Mouse (Mus musculus) kidney, embryonic 15.5 days (tissue): Measurements from ENCODE around the gene Cop1. TPM values are rescaled to one million over a fixed set of nuclear protein-coding genes. Genes with fewer than 3 reads are reported as not detected.

Source experiments
- ATAC-seq: fragments of 200-750 bp; cut with Nextera tagmentation; replicated peaks from 2 replicates; pipeline ENCODE4 v1.8.0; 2017; ENCODE audit warnings: moderate TSS enrichment; ENCODE audit not compliant: low FRiP score
- H3K27ac ChIP-seq: fragments of 300-500 bp; sonication (generic); 2 replicates; pipeline ENCODE4 v1.5.1; 2015; ENCODE audit warnings: mild to moderate bottlenecking, inconsistent platforms
- H3K27me3 ChIP-seq: fragments of 300-500 bp; sonication (generic); 2 replicates; pipeline ENCODE4 v1.6.1; 2015; ENCODE audit warnings: inconsistent platforms
- H3K36me3 ChIP-seq: fragments of 300-500 bp; sonication (generic); 2 replicates; pipeline ENCODE4 v1.6.1; 2015; ENCODE audit warnings: inconsistent platforms
- H3K4me1 ChIP-seq: fragments of 300-500 bp; sonication (generic); 2 replicates; pipeline ENCODE4 v1.6.1; 2015; ENCODE audit warnings: inconsistent platforms
- H3K4me2 ChIP-seq: fragments of 300-500 bp; sonication (generic); 2 replicates; pipeline ENCODE4 v1.6.1; 2015; ENCODE audit warnings: moderate library complexity, mild to moderate bottlenecking, inconsistent platforms
- H3K4me3 ChIP-seq: fragments of 300-500 bp; sonication (generic); replicated peaks from 2 replicates; pipeline ENCODE4 v1.5.1; 2015; ENCODE audit warnings: mild to moderate bottlenecking, inconsistent platforms
- H3K9ac ChIP-seq: fragments of 300-500 bp; sonication (generic); 2 replicates; pipeline ENCODE4 v1.6.1; 2015; ENCODE audit warnings: mild to moderate bottlenecking, inconsistent platforms
- H3K9me3 ChIP-seq: fragments of 300-500 bp; sonication (generic); replicated peaks from 2 replicates; pipeline ENCODE4 v1.6.1; 2016; ENCODE audit warnings: inconsistent platforms
- WGBS: fragments of 180-500 bp; shearing (Covaris S2); methylation state at CpG from one replicate; pipeline ENCODE4 v1.1.7; 2015; ENCODE audit warnings: mixed read lengths; 5-methylcytosine and 5-hydroxymethylcytosine counted together
- polyA plus RNA-seq: library from polyadenylated mRNA; unstranded; fragments of >200 nt; fragmentation: Nextera tagmentation; extraction: Ambion mirVana; gene quantifications from 2 replicates; pipeline ENCODE4 v1.2.1, GENCODE M21; 2015

Gene Cop1
- polyA plus RNA-seq, 1 experiment from 2014 or later = 27.2 TPM

DNA sequence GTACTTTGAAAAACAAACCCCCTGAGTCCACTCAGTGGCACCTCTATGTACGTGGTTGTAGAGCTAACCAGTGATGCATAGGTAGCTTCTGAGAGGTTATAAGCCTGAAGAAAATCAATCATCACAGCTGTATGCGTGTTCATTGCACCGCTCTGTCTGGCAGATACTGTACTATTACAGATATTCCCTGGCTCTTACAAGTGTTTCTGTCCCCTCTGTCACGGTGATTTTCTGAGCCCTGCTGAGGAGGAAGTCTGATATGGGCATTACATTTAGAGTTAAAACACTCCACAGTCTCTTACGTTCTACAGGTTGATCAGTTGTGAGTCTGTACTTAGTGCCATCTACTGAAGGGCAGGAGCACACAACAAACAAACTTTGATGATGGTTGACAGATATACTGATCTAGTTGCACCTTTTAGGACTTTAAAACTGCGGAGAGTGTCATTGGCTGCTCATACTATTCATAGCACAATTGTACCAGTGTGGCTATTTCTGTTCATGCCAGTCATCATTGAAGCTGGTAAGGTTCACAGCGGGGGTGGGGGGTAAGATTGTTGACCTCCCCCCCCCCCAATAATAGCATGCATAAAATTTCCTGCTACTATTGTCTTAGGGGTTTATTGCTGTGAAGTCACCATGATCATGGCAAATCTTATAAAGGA is 69.4 kb downstream of the Cop1 start:
- Histone ChIP-seq H3K4me1 (no peaks in the 10 kb centered on the region), H3K9me3 (no peaks in the 10 kb centered on the region), H3K4me3 (no peak overlapping the region), H3K36me3 (peaks cover 14% of the 10 kb centered on the region), H3K27ac (no peak overlapping the region), H3K9ac (no peak overlapping the region), H3K4me2 (no peak overlapping the region), H3K27me3 (no peaks in the 10 kb centered on the region)
- WGBS = 94% methylated on average over 7 of the region's 7 CpGs
- no peak for ATAC-seq

DNA sequence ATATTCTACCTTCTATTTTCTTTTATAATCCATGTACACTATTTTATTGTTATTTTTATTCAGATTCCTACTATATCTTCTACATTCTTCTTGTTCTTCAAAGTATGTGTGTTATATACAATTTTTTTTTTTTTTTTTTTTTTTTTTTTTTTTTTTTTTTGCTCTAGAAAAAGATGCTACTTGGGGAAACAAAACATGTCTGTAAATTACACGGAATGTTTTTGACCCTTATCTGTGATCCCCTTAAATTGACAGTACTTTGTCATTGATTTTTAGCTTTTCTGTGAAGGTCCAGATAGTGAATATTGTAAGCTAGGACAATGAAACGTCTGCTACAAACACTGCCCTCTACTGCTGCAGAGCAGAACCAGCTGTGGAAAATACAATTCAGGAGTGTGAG is 81.5 kb downstream of the Cop1 start:
- Histone ChIP-seq H3K4me2 (no peak overlapping the region), H3K27ac (no peak overlapping the region), H3K9ac (no peak overlapping the region), H3K27me3 (no peaks in the 10 kb centered on the region), H3K4me3 (no peak overlapping the region), H3K4me1 (no peaks in the 10 kb centered on the region), H3K9me3 (no peaks in the 10 kb centered on the region), H3K36me3 (peaks cover 25% of the 10 kb centered on the region)
- ATAC-seq = no peak
- WGBS = 75% methylated on average over 2 of the region's 2 CpGs

DNA sequence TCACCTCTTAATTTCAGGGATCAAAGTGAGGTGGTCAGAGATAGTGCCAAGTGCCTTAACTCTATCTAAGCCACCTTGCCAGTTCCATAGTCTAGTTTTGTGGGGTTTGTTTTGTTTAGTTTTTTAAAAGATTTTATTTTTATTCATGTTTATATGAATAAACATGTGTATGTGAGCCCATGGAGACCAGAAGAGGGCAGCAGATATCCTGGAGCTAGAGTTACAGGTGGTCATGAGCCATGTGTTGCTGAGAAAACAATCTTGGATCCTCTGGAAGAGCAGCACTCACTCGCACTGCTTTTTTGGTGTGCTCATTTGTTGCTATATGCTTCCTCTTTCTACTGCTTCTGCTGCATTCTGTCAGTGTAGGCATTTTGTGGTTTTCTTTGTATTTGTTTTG is 90.5 kb downstream of the Cop1 start:
- Histone ChIP-seq H3K9me3 (no peaks in the 10 kb centered on the region), H3K27ac (no peak overlapping the region), H3K36me3 (peaks cover 29% of the 10 kb centered on the region), H3K4me1 (no peaks in the 10 kb centered on the region), H3K4me3 (no peak overlapping the region), H3K4me2 (no peak overlapping the region), H3K9ac (no peak overlapping the region), H3K27me3 (no peaks in the 10 kb centered on the region)
- WGBS = 56% methylated on average over 1 of the region's 1 CpGs
- no peak for ATAC-seq

DNA sequence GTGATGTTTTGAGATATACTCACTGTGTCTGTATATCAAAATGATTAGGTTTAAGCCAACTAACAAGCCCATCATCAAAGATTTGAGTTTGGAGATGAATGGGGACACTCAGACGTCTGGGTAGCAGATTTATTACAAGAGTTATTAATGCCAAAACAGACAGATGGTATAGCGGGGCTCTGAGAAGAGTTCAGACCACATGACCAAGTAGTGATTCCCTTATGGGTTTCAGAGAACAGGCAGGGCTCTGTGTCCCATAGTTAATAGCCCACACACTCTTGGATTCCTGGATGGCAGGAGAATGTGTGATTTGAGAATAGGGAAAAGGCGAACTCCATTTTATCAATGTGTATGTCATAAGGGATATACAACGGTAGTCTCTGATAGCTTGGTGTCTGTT is 98.9 kb downstream of the Cop1 start:
- H3K4me3 ChIP-seq = no peak overlapping the region
- no peak overlapping the region for H3K27ac ChIP-seq
- H3K9ac ChIP-seq = no peak overlapping the region
- no peaks in the 10 kb centered on the region for H3K4me1 ChIP-seq
- H3K36me3 ChIP-seq = peaks cover 58% of the 10 kb centered on the region
- ATAC-seq = no peak
- H3K9me3 ChIP-seq = no peaks in the 10 kb centered on the region
- H3K27me3 ChIP-seq = no peaks in the 10 kb centered on the region
- 80% methylated on average over 4 of the region's 4 CpGs for WGBS
- no peak overlapping the region for H3K4me2 ChIP-seq

DNA sequence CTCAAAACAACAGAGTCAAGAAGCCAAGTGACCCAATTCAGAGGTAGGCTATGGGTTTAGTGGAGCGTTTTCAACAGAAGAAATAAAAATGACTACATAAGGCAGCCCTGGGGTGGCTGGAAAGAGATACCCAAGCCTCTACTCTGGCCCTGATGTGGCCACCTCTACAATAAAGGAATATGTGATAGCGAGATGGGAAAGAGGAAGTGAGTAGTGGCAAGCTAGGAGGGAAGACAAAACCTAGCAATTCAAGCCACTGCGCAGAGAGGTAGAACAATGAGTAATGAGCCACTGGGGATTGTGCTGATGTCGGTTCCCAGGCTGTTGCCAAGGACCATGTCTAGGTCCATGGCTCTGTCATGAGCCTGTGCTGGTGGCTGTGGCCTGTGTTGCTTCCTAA is 102.0 kb downstream of the Cop1 start:
- Histone ChIP-seq H3K9ac (no peak overlapping the region), H3K4me1 (no peaks in the 10 kb centered on the region), H3K4me2 (no peak overlapping the region), H3K27ac (no peak overlapping the region), H3K36me3 (peaks cover 55% of the 10 kb centered on the region), H3K27me3 (no peaks in the 10 kb centered on the region), H3K9me3 (no peaks in the 10 kb centered on the region), H3K4me3 (no peak overlapping the region)
- no peak for ATAC-seq
- WGBS = 97% methylated on average over 4 of the region's 4 CpGs

DNA sequence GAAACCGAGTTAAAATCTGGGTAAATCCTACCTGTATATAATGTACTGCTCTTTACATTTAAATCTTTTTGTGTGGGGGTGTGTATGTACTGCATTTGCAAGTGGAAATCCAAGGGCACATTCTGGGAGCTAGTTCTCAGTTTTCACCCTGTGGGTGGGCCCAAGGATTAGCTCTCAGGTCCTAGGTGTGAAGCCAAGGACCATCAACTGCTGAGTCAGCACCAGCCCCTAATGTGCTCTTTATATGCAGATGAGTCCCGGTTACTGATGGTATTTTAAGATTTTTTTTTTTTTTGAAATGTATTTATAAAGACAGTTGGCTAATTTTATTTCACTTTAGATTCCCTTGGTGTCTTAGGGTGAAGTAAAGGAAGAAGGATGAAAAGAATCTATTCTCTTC is 110.2 kb downstream of the Cop1 start:
- H3K27ac ChIP-seq = no peak overlapping the region
- no peak overlapping the region for H3K9ac ChIP-seq
- no peak for ATAC-seq
- H3K9me3 ChIP-seq = no peaks in the 10 kb centered on the region
- peaks cover 43% of the 10 kb centered on the region for H3K36me3 ChIP-seq
- H3K4me3 ChIP-seq = no peak overlapping the region
- no peaks in the 10 kb centered on the region for H3K4me1 ChIP-seq
- no peak overlapping the region for H3K4me2 ChIP-seq
- 68% methylated on average over 2 of the region's 2 CpGs for WGBS
- H3K27me3 ChIP-seq = no peaks in the 10 kb centered on the region

DNA sequence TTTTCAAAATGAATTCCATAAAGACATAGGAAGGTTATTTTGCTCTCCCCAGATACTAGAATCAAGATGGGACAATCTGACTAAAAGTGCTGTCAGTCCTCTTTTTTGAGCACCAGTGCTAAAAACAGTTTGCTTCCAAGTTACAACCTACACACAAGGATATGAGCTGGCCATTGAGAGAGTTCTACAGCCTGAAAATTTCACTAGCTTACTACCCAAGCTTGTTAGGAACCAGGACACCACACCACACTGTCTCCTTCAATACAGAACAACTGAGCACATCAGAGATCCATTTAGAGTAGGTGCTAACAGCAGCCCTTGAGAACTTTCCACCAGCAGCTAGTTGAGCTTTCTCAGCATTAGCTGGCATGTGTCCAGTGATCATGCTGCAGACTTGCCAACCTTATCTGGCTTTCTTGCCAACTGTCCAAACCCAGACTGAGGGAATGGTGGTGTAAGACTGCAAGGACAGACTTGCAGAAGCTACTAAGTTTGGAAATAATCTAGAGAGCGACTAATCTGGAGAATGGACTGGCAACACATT is 123.0 kb downstream of the Cop1 start:
- Histone ChIP-seq H3K9me3 (no peaks in the 10 kb centered on the region), H3K27ac (no peak overlapping the region), H3K9ac (no peak overlapping the region), H3K4me1 (no peaks in the 10 kb centered on the region), H3K36me3 (peaks cover 28% of the 10 kb centered on the region), H3K27me3 (no peaks in the 10 kb centered on the region), H3K4me2 (no peak overlapping the region), H3K4me3 (no peak overlapping the region)
- no peak for ATAC-seq
- 97% methylated on average over 1 of the region's 1 CpGs for WGBS

DNA sequence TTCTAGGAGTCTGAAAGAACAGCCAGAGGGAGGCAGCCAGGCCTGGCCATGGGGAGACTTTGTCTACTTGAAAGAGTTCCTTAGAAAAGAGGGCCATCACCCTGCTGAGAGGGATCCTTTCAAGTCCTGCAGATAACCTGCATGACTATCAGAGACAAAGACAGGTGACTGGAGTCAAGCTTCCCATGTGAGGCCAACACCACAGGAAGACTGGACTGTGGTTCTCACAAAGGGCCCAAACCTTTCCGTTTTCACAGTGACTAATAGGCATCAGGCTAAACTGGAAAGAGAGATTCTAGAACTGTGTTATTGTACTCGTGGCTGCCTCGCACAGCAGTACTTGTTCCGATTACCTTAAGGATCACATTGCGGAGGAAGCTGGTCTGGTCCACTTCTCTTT is 126.6 kb downstream of the Cop1 start:
- Histone ChIP-seq H3K4me1 (no peaks in the 10 kb centered on the region), H3K9ac (no peak overlapping the region), H3K4me2 (no peak overlapping the region), H3K4me3 (no peak overlapping the region), H3K9me3 (no peaks in the 10 kb centered on the region), H3K27me3 (no peaks in the 10 kb centered on the region), H3K36me3 (peaks cover 6% of the 10 kb centered on the region), H3K27ac (no peak overlapping the region)
- 72% methylated on average over 5 of the region's 5 CpGs for WGBS
- no peak for ATAC-seq

DNA sequence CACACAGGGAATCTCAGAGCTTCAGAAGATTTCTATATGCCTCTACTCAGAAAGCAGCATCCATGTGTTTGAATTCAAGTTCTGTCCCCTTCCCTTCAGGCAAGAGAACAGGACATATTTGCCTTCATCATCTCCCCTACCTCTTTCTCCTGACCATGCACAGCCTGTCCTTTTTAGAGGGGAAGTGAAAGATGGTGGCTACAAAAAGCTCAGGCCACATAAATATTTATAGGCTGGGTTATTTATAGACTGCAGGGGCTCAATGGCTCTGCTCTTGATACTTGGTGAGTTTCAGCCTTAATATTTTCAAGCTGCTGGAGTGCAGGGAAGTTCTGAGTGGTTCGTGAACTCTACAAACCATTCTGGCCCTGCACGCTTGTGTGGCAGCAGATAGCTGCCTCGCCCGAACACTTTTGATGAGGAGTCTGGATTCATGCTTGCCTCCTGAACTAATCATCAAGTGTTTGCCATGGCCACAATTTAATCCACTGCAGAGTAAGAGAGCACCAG is 139.8 kb downstream of the Cop1 start:
- H3K4me3 ChIP-seq = no peak overlapping the region
- H3K27me3 ChIP-seq = no peaks in the 10 kb centered on the region
- 65% methylated on average over 4 of the region's 4 CpGs for WGBS
- no peak overlapping the region for H3K27ac ChIP-seq
- no peak overlapping the region for H3K9ac ChIP-seq
- no peak for ATAC-seq
- H3K4me1 ChIP-seq = no peaks in the 10 kb centered on the region
- H3K9me3 ChIP-seq = no peaks in the 10 kb centered on the region
- no peak overlapping the region for H3K4me2 ChIP-seq
- H3K36me3 ChIP-seq = no peaks in the 10 kb centered on the region

DNA sequence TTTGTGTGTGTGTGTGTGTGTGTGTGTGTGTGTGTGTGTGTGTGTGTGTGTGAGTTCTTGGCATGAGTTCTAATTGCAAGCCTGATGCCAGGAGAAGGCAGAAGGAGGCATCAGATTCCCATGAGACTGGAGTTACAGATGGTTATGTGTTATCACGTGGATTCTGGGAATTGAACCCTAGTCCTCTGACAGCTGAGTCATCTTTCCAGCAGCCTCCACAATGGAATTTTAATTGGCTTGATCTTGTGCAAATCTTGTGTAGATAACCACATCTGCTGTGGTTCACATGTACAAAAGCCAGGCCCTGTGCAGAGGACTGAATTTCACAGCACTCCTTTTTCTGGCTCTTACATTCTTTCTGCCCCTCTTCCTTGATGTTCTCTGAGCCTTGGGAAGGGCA is 150.1 kb downstream of the Cop1 start:
- ATAC-seq = no peak
- Histone ChIP-seq H3K27ac (no peak overlapping the region), H3K4me2 (no peak overlapping the region), H3K4me3 (no peak overlapping the region), H3K9me3 (no peaks in the 10 kb centered on the region), H3K9ac (no peak overlapping the region), H3K36me3 (no peaks in the 10 kb centered on the region), H3K4me1 (no peaks in the 10 kb centered on the region), H3K27me3 (no peaks in the 10 kb centered on the region)
- WGBS = 33% methylated on average over 1 of the region's 1 CpGs

DNA sequence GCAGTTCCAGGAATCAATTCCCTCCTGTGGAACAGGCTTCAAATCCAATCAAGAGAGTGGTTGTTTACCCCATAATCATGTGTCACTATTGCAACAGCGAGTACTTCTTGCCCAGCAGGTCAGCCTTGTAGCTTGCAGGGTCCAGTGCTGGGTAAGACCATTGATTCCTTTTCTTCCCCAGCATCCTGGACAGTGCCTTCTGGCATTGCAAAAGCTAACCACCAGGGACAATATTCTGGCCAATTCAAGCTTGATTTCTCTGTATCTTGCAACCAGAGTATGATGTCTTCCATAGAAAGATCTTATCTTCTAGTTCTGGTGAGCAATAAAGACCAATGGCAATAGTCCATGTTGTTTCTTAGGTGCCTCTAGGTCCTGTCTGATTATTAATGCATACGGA is 150.8 kb downstream of the Cop1 start:
- Histone ChIP-seq H3K9me3 (no peaks in the 10 kb centered on the region), H3K4me3 (no peak overlapping the region), H3K36me3 (no peaks in the 10 kb centered on the region), H3K9ac (no peak overlapping the region), H3K27me3 (no peaks in the 10 kb centered on the region), H3K4me2 (no peak overlapping the region), H3K27ac (no peak overlapping the region), H3K4me1 (no peaks in the 10 kb centered on the region)
- 88% methylated on average over 2 of the region's 2 CpGs for WGBS
- ATAC-seq = no peak

DNA sequence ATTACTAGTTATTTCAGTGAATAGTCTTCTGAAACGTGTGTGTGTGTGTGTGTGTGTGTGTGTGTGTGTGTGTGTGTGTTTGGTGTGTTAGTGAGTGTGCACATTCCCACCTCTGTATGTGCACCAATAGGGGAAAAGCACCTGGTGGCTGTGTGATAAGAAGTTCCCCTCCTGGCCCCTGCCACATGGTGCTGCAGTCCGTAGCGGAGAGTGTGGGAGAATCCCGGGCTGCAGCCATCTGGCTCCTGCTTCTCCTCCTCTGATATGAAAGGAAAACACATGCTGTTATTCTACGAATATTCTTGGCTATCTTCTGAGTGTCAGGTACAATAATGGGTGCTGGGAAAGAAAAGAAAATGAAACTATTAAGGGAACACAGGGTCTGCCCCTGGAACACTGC is 154.3 kb downstream of the Cop1 start:
- peaks cover 14% of the 10 kb centered on the region for H3K4me1 ChIP-seq
- no peak overlapping the region for H3K9ac ChIP-seq
- H3K9me3 ChIP-seq = no peaks in the 10 kb centered on the region
- H3K36me3 ChIP-seq = no peaks in the 10 kb centered on the region
- no peak overlapping the region for H3K4me3 ChIP-seq
- no peak overlapping the region for H3K4me2 ChIP-seq
- no peaks in the 10 kb centered on the region for H3K27me3 ChIP-seq
- 51% methylated on average over 5 of the region's 5 CpGs for WGBS
- ATAC-seq = no peak
- no peak overlapping the region for H3K27ac ChIP-seq

DNA sequence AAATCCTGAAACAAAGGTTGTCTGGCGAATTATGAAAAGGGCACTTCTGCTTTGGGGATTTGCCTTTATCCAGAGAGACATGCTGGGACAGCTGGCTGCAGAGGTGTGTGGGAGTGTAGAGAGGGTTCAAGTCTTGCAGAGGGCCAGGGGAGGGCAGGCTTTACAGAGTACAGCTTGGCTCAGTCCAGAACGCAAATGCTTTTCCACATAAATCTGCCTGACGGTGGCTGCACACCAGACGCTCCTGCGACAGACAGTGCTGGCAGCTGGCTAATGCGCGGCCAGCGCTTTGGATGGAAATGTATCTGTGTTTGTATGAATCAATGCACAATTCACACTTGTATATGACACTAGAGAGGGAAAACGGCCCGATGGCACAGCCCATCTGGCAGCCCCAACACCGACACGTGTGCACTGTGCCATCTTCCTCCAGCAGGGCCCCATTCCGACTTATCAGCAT is 156.5 kb downstream of the Cop1 start:
- no peak overlapping the region for H3K4me2 ChIP-seq
- no peak overlapping the region for H3K4me3 ChIP-seq
- peaks cover 22% of the 10 kb centered on the region for H3K4me1 ChIP-seq
- 30% methylated on average over 13 of the region's 13 CpGs for WGBS
- H3K27ac ChIP-seq = no peak overlapping the region
- H3K9ac ChIP-seq = no peak overlapping the region
- no peaks in the 10 kb centered on the region for H3K9me3 ChIP-seq
- no peaks in the 10 kb centered on the region for H3K27me3 ChIP-seq
- ATAC-seq = peak; percentile 74
- H3K36me3 ChIP-seq = no peaks in the 10 kb centered on the region
